Mouse (Mus musculus): ENCODE results near the gene Phactr2. TPM values are rescaled to one million over a fixed set of nuclear protein-coding genes. Genes with fewer than 3 reads are reported as not detected.

Phactr2 gene
- polyA plus RNA-seq, 1 experiment = 6.7 TPM

DNA sequence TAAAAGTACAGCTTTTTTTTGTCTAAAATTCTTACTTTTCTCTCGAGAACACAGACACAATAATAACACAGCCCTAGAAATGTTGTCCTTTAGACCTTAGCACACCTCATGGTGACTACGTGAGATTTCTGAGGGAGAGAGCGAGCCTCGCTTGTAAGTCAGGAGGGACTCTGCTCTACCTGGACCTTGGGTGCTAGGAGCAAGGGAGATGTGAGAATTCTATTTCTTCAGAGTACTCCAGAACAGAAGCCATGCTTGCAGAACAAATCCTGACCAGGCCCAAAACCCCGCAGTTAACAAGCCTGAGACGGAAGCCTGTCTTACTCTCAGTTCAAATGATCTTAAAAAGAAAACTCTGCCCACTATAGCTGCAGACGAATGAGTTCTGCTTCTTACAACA lies 243.5 kb downstream of the Phactr2 start:
- Histone ChIP-seq H3K27ac (ENCODE audit: insufficient read depth, low read length) (no peak overlapping the region), H3K4me3 (ENCODE audit: insufficient read depth, low read length) (no peak overlapping the region), H3K4me1 (ENCODE audit: control insufficient read depth, insufficient read depth, low read length) (no peaks in the 10 kb centered on the region)
- no peak for TF ChIP-seq POLR2A (IDR thresholded peaks at IDR 0.05; ENCODE audit: extremely low read depth, insufficient read depth, low read length)
- no peak for TF ChIP-seq CTCF (IDR thresholded peaks at IDR 0.05; ENCODE audit: extremely low read depth, insufficient read depth, low read length)

DNA sequence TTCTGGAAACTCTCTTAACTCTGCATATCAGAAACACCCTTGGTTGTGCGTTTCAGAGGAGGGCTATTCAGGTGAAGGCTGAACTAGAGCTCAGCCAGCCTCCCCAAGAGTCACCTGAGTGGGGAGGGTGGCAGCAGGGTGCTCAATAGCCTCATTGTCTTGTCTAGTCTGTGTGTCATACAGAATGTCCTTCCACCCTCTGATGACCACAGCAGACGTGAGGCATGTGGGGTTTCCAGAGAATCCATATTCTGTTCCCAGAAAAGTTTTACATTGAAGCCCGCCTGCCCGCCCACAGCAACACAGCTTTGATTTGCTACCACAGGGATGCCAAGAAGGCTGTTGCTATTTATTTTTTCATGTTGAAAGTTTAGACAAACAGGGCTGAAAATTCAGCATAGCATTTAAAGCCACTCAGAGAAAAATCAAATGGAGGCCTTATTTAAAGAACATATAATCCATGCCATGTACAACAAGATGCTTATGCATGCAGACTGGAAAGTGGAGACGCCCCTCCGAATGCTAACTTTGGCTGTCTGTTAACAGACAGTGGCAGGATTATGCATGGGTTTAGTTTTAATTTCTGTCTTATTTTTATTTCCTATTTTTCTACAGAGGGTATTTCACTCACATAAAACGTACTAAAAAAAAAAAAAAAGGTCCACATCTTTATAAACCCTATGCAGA lies 248.7 kb downstream of the Phactr2 start:
- H3K4me1 ChIP-seq (ENCODE audit: control insufficient read depth, insufficient read depth, low read length) = no peaks in the 10 kb centered on the region
- TF ChIP-seq POLR2A (IDR thresholded peaks at IDR 0.05; ENCODE audit: extremely low read depth, insufficient read depth, low read length) (no peak), CTCF (IDR thresholded peaks at IDR 0.05; ENCODE audit: extremely low read depth, insufficient read depth, low read length) (no peak)
- H3K27ac ChIP-seq (ENCODE audit: insufficient read depth, low read length) = no peak overlapping the region
- no peak overlapping the region for H3K4me3 ChIP-seq (ENCODE audit: insufficient read depth, low read length)

DNA sequence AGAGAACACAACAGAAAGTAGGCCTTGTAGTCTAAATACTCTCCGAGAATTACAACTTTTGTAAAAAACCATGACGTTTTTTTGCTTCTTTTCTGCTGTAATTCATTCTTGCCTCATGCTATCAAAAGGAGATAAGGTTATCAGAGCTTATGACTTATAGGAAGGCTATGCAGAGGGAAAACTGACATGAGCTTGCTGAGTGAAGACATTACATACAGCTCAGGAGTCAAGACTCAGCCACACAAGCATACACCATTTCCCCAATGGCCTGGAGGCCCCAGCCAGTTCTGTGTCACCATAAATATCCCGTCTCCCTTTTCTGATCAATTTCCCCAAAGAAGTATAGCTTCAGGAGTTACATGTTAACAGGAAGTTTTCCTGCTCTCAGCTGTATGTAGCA lies 252.1 kb downstream of the Phactr2 start:
- TF ChIP-seq CTCF (IDR thresholded peaks at IDR 0.05; ENCODE audit: extremely low read depth, insufficient read depth, low read length) (no peak), POLR2A (IDR thresholded peaks at IDR 0.05; ENCODE audit: extremely low read depth, insufficient read depth, low read length) (no peak)
- Histone ChIP-seq H3K4me1 (ENCODE audit: control insufficient read depth, insufficient read depth, low read length) (no peaks in the 10 kb centered on the region), H3K27ac (ENCODE audit: insufficient read depth, low read length) (no peak overlapping the region), H3K4me3 (ENCODE audit: insufficient read depth, low read length) (no peak overlapping the region)

DNA sequence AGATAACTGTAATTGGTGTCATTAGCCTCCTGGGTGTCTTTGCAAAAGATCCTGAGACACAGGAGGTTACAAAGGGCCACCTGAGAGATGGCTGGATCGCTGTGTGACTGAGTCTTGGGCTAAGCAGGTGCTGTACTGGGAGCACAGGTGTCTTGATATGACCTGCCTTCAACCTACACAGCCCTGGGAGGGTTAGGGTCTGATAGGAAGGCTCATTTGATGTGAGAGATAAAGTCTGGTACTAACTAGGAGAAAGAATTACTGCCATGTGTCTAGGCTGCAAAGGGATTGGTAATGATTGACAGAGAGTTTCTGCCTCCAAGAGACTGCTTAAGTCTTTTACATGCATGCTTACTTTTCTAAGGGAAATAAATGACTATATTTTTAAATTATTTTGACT lies 254.2 kb downstream of the Phactr2 start:
- TF ChIP-seq CTCF (IDR thresholded peaks at IDR 0.05; ENCODE audit: extremely low read depth, insufficient read depth, low read length) (no peak), POLR2A (IDR thresholded peaks at IDR 0.05; ENCODE audit: extremely low read depth, insufficient read depth, low read length) (no peak)
- Histone ChIP-seq H3K4me1 (ENCODE audit: control insufficient read depth, insufficient read depth, low read length) (no peaks in the 10 kb centered on the region), H3K27ac (ENCODE audit: insufficient read depth, low read length) (no peak overlapping the region), H3K4me3 (ENCODE audit: insufficient read depth, low read length) (no peak overlapping the region)

DNA sequence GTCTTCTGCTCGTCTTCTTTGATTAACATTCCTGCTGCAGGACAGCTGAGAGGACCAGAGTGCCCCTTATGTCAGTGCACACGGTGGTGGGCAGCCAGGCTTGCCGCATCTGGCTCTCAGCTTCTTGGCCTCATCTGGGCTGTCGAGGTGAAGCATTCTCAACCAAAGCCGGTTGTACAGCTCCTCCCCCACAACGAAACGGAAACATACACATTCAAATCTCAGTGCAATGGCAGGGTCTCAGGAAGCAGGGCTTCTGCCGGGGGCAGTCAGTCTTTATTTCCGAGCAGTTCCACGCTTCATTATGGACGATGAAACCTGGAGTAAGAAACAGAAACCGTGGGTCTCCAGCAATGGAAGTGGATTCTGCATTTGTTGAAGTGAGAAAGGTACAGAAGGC lies 260.3 kb downstream of the Phactr2 start:
- no peaks in the 10 kb centered on the region; the same call in 1 of the 2 replicates for H3K4me1 ChIP-seq (ENCODE audit: control insufficient read depth, insufficient read depth, low read length)
- H3K27ac ChIP-seq (ENCODE audit: insufficient read depth, low read length) = no peak overlapping the region
- no peak for TF ChIP-seq POLR2A (IDR thresholded peaks at IDR 0.05; ENCODE audit: extremely low read depth, insufficient read depth, low read length)
- TF ChIP-seq CTCF (IDR thresholded peaks at IDR 0.05; ENCODE audit: extremely low read depth, insufficient read depth, low read length) = no peak
- H3K4me3 ChIP-seq (ENCODE audit: insufficient read depth, low read length) = no peak overlapping the region

DNA sequence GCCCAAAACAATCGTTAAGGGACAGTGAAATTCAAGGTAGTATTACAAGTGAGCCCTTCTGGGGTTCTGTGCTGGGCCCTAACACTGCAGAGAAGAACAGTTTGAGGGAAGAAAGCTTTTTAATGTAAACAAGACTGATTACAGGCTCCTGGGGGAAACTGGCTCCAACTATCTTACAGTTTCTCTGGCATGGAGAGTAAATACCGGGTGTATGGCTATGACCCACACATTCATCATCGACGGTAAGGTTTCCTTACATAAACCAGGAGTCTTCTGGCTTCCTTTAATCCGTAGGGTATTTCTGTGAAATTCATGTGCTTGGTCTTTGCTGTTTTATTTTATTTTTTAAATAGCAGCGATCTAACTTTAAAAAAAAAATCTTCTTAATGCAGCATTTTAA lies 261.4 kb downstream of the Phactr2 start:
- no peaks in the 10 kb centered on the region; the same call in 1 of the 2 replicates for H3K4me1 ChIP-seq (ENCODE audit: control insufficient read depth, insufficient read depth, low read length)
- no peak overlapping the region for H3K4me3 ChIP-seq (ENCODE audit: insufficient read depth, low read length)
- no peak overlapping the region for H3K27ac ChIP-seq (ENCODE audit: insufficient read depth, low read length)
- TF ChIP-seq POLR2A (IDR thresholded peaks at IDR 0.05; ENCODE audit: extremely low read depth, insufficient read depth, low read length) (no peak), CTCF (IDR thresholded peaks at IDR 0.05; ENCODE audit: extremely low read depth, insufficient read depth, low read length) (no peak)

DNA sequence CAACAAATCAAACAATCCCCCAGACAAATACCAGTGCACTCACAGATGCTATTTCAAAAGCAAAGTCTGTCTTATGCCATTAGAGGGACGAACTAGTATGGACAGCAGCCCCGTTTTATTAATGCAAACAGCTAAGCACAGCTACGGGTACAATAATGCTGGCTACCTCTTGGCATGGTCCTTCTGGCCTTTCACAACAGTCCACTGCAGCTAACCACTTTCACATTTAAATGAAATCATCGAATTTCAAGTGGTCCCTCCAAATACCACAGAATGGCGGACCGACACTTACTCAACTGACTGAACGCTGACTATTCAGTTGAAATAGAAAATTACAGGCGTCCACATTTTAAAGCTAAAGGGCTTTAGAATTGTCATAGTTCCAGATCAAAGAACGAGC lies 261.9 kb downstream of the Phactr2 start:
- no peak for TF ChIP-seq CTCF (IDR thresholded peaks at IDR 0.05; ENCODE audit: extremely low read depth, insufficient read depth, low read length)
- H3K4me3 ChIP-seq (ENCODE audit: insufficient read depth, low read length) = no peak overlapping the region
- no peak overlapping the region for H3K27ac ChIP-seq (ENCODE audit: insufficient read depth, low read length)
- H3K4me1 ChIP-seq (ENCODE audit: control insufficient read depth, insufficient read depth, low read length) = no peaks in the 10 kb centered on the region; the same call in 1 of the 2 replicates

DNA sequence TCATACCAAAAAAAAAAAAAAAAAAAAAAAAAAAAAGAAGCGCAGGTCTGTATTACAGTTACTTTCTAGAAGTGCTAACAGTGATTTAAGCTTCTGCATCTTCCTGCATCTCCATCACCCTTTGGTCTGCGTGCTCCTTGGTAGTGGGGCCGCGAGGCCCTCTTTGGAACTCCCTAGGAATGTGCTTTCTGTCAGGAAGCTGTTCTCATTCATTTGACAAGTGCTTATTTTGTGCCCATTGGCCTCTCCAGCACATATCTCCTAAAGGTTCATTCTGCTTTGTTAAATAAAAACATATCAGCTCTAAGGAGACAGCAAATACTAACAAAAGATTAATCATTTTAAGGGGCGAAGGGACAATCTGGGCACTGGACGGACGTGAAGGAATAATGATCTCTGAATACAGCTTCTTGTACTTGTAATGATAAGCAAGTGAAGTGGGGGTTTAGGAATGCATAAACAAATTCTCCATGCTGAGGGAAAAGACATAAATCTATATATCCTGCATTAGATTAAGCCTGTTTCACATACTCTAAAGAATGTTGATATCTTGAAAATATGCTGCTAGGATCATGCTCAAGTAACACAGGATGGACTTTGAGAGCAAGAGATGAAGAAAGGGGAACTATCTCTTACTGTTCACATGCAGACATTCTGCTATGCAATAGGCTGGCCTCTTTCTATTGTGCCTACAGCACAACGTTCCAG lies 264.1 kb downstream of the Phactr2 start:
- TF ChIP-seq CTCF (IDR thresholded peaks at IDR 0.05; ENCODE audit: extremely low read depth, insufficient read depth, low read length) (no peak), POLR2A (IDR thresholded peaks at IDR 0.05; ENCODE audit: extremely low read depth, insufficient read depth, low read length) (no peak)
- Histone ChIP-seq H3K4me1 (ENCODE audit: control insufficient read depth, insufficient read depth, low read length) (no peaks in the 10 kb centered on the region; the same call in 1 of the 2 replicates), H3K27ac (ENCODE audit: insufficient read depth, low read length) (no peak overlapping the region), H3K4me3 (ENCODE audit: insufficient read depth, low read length) (no peak overlapping the region)

DNA sequence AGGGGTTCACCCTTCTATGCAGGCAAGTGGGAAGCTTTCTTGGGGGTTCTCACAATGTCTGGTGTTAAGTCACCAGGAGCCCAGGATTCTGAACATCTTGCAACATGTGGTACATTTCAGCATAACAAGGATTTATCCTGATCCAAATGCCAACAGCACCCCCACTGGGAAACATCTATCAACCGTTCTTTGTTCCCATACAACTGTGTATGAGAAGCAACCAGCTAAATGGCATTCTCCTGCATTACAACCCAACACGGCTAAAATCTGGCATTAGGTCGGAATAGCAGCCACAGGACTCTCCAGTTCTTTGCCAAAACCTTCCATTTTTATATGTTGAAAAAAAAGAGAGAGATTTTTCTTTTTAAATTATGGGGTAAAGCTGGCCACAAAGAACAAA lies 264.7 kb downstream of the Phactr2 start:
- no peaks in the 10 kb centered on the region; the same call in 1 of the 2 replicates for H3K4me1 ChIP-seq (ENCODE audit: control insufficient read depth, insufficient read depth, low read length)
- no peak overlapping the region for H3K27ac ChIP-seq (ENCODE audit: insufficient read depth, low read length)
- H3K4me3 ChIP-seq (ENCODE audit: insufficient read depth, low read length) = no peak overlapping the region
- TF ChIP-seq POLR2A (IDR thresholded peaks at IDR 0.05; ENCODE audit: extremely low read depth, insufficient read depth, low read length) = no peak
- no peak for TF ChIP-seq CTCF (IDR thresholded peaks at IDR 0.05; ENCODE audit: extremely low read depth, insufficient read depth, low read length)

DNA sequence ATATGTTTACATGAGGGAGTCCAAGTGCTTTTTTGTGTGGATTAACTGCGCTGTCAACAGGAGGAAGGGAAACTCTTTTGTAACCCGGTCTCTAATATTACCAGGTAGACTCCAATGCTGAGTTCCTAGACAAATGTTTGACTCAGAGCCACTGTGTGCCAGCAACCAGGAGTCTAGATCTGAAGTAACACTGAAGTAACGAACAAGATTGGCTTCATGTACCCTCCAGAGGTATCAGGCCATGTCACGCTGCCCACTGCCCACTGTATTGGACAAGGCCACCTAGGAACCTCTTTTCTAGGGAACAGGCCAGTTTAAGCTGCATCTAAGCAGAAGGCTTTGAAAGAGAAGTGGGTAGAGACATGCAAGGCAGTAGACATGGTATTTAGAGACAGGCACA lies 265.2 kb downstream of the Phactr2 start:
- H3K4me1 ChIP-seq (ENCODE audit: control insufficient read depth, insufficient read depth, low read length) = no peaks in the 10 kb centered on the region
- H3K27ac ChIP-seq (ENCODE audit: insufficient read depth, low read length) = no peak overlapping the region
- TF ChIP-seq POLR2A (IDR thresholded peaks at IDR 0.05; ENCODE audit: extremely low read depth, insufficient read depth, low read length) = no peak
- no peak for TF ChIP-seq CTCF (IDR thresholded peaks at IDR 0.05; ENCODE audit: extremely low read depth, insufficient read depth, low read length)
- H3K4me3 ChIP-seq (ENCODE audit: insufficient read depth, low read length) = no peak overlapping the region

All from cortical plate, adult 2 months (tissue).